Mouse (Mus musculus) c-Kit-positive CD71-positive TER-119-positive erythroid progenitor cells, embryonic 14.5 days (primary cell): ENCODE measurements around the gene Pnldc1.

Source experiments
- DNase-seq: peaks from one replicate; pipeline ENCODE4 v3.0.0-alpha.2; 2013; ENCODE audit warnings: low spot score

The Pnldc1 gene

DNA sequence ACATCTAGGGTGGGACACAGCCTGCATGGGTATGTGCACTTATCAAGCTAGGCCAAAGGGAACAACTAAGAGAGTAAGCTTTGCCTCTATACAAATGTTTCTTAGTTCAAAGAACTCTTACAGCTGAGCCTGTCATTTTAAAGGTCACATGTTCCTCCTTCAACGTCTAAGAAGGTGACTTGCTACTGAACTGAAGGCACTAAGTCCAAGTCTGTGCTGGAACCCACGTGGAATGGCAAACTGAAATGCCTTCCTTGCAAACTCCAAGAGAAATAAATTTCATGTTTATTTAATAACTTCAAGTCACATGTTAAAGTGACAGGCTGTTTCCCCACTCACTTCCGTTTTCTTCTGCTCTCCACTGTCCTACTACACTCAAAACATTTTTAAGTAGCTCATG, 52.6 kb downstream of the Pnldc1 start:
- no peak for DNase-seq

DNA sequence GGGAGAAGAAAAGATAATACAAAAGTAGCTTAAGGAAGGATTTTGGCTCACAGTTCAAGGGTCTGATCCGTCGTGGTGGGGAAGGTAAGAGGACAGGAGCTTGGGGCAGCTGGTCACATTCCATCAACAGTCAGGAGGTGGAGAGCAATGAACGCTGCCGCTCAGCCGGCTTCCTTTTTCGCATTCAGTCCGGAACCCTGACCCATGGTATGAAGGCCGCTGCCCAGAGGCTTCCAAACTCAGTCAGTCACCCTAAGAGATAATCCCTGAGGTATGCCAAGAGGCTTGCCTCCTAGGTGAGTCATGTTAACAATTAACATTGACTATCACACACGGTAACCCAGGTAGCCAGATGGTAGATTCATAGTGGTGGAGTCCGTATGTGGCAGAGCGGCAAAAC, 55.6 kb downstream of the Pnldc1 start:
- no peak for DNase-seq

DNA sequence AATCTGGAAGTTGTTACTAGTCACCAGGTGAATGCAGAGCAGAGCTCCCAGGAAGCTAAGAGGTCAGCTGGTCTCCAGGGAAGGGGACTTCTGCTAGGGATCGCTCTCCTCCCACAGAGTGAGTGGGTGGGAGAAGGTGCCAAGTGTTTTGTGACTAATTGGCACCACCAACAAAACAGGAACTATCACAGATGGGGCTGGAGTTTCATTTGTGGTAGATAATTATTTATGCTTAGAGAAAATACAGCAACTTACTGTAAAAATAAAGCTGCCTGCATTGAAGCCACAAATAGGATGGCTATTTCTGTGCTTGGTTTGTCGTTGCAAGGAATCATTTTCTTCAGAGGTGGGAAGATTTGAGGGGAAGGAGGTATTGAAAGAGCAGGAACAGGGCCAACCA, 56.2 kb downstream of the Pnldc1 start:
- no peak for DNase-seq

DNA sequence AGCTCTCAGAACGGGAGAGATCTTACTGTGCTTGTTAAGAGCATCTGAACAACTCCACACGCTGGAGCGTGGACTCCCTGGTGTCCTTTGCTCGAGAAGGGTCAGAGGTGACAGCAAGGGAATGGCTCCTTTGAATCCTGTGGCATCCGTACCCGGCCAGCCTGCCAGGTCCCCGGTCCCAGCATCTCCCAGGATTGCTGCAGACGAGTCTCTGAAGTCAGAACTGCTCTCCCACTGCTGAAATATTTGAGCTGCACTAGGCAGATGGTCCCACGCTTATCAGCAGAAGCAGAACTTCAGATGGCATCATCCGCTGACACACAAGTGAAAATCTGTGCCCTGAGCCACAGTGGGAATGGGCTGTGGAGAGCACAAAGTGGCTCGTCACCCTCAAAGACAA, 58.3 kb downstream of the Pnldc1 start:
- DNase-seq = no peak

DNA sequence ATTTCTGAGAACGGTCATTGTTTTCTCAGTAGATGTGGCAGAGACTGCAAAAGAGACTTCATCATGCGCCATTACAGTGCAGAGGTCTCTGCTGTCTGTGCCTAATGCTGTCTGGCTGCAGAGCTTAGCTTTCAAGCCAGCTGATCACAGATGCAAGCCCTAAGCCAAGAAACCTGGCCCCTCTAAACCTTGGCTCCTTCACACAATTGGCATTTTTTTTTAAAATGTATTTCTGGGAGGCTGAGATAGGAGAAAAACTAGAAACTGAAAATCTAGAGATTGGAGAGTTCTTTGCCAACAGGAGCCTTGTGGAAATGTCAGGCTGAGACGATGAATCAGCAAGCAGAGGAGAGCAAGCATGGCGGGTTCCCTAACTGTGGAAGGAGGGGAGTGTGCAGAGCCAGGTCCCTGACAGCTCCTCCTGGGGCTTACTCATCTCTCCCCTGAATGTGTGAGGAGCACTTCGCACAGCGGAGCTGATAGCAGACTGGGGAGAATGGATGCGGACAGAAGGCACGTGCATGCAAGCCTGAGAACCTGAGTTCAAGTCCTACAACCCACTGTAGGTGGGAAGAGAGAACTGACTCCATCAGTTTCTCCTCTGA, 60.1 kb downstream of the Pnldc1 start:
- DNase-seq = no peak

DNA sequence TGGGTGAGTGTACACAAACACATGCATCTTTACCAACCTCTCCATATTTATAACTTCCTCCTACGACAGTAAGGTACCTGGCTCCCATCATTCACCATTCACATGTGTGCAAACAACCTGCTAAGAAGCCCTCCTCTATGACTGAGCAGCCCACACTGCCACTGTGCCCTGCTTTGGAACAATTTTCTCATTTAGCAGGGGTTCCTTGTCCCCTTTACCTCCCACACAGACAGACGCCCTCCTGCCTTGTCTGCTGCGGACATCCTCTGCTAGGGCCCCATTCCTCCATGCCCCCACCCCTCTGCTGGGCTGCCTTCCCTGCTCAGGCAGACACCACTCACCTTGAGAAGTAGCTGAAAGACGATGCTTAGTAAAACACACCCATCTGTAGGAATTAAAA, 62.3 kb downstream of the Pnldc1 start:
- no peak for DNase-seq

DNA sequence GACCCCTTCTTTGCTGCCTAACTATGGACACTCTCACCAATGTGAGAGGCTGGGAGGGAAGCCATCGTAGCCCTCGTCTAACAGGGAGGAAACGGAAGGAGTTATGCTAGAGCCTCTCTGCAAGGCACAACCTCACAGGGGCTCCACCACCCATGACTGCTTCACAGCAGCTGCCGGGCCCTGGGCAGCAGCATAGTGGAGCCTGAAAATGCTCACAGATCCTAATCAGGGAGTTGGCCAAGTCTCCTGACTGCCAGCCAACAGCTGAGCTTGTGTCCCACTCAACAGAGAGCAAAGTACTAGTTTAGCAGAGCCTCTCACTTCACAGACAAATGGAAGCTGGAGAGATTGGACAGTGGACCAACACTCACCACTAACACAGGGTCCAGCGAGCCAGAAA, 63.6 kb downstream of the Pnldc1 start:
- no peak for DNase-seq

DNA sequence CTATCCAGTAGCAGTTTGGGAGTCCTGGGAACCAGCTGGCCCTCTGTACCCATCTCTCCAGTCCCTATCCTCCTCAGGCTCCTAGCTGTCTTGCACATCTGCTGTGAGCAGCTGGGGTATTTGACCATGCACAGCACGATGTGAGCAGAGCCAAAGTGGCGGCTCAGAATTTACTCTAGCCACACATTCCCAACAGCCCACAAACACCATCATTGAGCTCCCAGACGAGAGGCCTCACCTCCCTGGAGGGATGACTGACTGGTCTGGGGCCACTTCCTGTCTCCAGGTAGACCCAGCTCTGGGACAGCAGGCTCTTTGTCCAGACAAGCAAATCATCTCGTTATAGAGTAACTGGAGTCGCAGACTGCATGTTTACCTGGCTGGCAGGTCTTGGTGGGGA, 64.2 kb downstream of the Pnldc1 start:
- no peak for DNase-seq

DNA sequence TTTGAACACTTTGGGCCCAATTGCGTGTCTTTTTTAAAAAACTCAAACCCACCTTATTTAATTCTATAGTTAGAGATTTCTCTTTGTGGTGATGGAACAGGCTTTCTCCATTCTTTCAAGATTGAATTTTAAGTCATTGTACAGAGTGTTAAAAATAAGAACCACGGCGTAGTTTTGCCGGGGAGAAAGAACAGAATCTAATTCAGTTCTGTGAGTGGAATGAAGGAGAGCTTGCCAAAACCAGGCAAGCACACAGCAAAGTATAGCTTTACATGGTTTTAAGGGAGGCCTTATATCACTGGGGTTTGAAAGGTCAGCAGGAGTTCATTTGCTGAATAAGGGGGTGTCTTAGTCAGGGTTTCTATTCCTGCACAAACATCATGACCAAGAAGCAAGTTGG, 65.5 kb downstream of the Pnldc1 start:
- no peak for DNase-seq

DNA sequence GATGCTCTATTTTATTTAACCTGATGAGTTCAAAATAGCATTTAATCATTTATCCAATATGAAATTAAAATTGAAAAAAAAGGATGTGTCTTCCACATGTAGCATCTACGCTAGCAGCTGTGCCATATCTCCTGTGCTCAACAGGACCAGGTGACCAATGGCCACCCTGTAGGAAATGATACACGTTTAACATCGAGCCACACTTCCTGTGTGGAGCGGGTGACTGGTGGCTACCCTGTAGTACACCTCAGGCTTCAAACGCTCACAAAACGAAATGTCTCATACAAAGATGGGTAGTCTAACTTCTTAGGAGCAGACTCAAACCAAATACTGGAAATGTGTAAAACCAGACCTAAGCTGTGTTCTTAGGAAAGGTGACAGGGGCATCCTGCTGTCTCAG, 66.2 kb downstream of the Pnldc1 start:
- no peak for DNase-seq

DNA sequence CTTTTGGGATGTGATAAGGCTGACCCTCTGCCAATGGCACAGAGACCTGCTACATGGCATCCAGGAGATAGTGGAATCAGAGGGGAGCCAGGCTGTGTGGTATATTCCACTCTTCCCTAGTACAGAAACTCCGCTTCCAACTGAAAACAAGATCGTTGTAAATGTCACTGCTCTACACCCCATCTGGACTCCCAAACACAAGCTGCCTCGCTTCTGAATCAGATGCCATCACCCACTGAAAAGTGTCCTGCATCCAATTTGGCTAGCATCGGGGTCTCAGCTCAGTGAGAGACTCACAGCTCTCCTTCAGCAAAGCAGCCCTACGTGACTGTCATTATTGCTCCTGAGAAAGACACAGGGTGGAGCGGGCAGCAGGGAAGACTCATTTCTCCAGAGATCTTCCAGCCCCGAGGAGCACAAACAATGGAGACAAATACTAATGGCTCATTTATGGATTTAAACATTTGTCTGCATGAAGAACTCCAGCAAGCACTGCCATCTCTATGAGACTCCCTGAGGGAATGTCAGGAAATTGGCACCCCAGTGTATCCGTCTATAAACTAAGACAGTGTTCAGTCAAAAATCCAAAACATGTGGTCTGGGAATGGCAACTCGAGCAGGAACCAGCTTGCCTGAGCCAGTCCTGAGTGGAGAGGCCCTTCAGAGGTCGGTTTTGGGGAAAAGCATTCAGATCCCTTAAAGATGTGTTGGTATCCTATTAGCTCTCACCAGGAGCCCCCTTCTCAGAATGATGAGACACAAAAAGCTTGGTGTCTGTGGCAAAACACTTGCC, 70.4 kb downstream of the Pnldc1 start:
- no peak for DNase-seq
